Mouse (Mus musculus): Measurements from ENCODE around the gene Arrdc1. TPM values are rescaled to one million over a fixed set of nuclear protein-coding genes. Genes with fewer than 3 reads are reported as not detected.

The Arrdc1 gene
- total RNA-seq, 2 experiments from 2014 or later, result 30.3 to 38.3 TPM

DNA sequence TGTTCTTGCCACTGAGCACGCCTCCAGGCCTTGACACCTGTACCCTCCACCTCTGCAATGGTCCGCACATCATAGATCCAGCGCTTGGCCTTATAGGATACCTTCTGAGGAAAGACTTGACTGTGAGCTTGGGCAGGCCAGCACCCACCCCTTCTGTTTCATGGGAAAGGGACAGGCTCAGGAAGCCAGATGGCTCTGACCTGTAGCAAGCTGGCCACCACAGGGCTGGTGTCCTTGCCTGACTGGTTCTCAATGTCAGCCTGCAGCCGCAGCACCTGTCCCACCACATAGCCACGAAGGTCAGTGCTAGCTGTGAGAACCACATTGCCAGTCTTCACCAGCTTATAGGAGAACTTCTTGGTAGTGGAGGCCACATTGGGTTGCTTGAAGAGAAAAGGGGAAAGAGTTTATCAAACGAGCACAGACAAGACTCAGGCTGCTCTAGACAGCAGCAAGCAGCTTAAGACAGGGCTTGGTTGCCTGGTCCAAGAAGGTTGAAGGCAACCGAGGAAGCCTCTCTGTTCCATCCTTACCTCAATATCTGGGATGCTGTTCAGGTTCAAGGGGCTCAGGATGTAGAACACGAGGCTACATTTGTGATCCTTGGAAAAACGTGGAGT lies 8.6 kb downstream of the Arrdc1 start:
- no peak for DNase-seq (ENCODE audit: low spot score in 2 of 2)

DNA sequence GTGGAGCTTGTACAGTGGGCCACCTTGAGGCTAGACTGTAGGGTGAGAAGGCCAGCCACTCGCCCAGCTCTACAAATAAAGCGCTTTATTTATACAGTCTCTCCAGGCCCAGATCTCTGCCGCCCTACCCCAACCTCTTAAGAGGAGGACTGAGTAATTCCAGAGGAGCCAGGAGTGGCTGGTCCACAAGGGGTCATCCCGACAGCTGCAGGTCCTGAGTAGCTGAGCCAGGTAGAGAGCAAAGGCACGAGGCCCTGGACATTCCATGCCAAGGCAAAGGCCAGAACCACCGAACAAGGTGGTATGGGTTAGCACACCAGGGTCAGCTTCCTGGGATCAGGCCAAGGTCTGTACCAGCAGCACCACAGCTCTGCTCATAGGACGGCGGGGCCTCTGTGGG lies 9.8 kb downstream of the Arrdc1 start:
- DNase-seq (ENCODE audit: low spot score in 2 of 2), result no peak

DNA sequence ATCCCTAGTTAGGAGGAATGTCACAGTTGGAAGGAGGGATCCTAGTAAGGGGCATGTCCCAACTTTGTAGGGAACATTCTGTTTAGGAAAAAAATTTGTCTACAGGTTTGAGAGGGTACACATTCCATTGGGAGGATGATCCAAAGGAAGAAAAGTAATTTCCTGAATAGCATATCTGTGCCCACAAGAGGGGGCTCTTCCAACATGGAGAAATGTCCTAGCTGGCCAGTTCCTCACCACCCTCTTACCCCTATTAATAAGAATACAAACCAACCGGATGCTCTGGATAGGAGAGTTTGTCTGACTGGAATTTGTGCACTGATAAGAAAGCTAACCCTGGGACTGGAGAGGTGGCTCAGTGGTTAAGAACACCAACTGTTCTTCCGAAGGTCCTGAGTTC lies 11.5 kb downstream of the Arrdc1 start:
- no peak for DNase-seq (ENCODE audit: low spot score in 2 of 2)

DNA sequence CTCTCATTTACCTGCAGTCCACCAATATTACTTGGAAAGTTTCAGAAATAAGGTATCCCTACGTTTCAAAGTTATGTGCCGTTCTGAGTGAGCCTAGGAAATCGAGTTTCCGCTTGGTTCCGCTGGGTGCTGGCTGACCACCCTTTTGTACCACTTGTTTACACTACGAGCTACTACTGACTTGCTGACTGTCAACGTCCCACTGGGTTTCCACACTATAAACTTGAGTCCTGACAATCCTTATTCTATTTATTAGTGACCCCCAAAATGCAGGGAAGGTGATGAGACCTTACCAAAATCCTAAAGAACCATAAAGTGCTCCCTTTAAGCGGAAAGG lies 15.2 kb downstream of the Arrdc1 start:
- DNase-seq (ENCODE audit: low spot score in 2 of 2), result no peak

DNA sequence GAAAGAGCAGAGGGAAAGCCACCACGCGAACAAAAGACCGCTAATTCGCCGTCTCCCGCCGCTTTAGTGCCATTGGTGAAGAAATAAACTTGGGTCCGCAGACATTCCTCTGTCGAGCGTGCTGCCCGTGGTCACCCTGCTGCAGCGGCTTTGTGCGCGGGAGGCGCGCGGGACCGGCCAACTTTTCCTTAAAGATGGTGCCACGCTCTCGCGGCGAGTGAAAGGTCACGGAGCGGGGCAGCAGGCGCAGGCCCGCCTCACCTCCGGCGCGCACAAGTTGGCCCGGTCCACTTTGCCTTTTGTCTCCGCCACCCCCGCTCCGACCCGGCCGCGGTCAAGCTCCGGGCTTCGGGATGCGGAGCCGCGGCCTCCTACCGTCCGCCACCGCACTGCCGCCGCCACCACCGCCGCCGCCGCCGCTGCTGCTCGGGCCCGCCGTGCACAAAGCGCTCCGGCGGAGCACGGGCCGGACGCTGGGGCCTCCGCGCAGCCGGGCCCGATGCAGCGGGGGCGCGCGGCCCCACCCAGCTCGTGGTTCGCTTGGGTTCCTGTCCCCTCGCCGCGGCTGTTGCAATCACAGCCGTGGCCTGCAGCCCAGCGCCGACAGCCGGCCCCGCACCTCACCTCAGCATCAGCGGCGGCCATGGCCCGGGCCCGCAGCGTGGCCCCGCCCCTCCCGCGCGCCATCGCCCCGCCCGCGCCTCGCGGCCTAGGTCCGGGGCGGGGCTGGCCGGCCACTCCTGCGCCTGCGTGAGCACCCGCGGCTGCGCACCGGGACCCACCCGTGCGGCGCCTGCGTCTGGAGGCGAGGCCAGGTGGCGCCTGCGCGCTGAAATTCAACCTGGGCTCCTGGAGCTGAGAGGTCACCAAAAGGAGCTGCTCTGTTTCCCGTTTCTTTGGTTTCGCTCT lies 15.9 kb downstream of the Arrdc1 start, which contains the start of gene Ehmt1:
TSS of gene Ehmt1 (minus strand) at position 685 of the 909 bp plus-strand sequence.
- peak; percentile 86 to 90 for DNase-seq (ENCODE audit: low spot score in 2 of 2)

DNA sequence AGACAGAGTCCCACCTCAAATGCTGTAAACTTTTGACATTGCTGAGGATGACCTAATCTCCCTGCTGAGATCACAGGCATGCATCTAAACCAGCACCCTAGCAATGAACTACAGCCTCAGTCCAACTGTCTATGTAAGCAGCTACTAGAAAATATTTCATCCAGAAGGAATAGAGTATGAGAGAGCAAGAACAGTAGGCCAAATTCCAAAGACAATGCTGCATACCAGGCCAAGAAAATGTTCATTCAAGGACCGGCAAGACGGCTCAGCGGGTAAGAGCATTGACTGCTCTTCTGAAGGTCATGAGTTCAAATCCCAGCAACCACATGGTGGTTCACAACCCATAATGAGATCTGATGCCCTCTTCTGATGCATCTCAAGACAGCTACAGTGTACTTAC lies 20.3 kb downstream of the Arrdc1 start:
- DNase-seq (ENCODE audit: low spot score in 2 of 2), result no peak

DNA sequence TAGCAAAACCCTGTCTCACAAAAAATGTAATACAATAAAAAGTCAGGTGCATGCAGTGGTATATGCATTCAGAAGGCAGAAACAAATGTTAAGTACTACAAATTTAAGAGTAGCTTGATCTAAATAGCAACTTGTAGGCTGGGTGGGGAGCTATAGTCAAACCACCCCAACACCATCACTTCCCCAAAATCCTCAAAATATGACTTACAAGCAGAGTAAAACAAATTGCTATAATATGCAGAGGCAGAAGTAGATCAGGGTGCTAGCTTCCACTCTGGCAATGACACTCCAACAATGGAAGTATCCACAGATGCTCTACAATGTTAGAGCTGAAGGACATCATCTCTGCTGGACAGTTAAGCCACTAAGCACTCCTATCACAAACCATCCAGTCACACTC lies 22.5 kb downstream of the Arrdc1 start:
- no peak for DNase-seq (ENCODE audit: low spot score in 2 of 2)

DNA sequence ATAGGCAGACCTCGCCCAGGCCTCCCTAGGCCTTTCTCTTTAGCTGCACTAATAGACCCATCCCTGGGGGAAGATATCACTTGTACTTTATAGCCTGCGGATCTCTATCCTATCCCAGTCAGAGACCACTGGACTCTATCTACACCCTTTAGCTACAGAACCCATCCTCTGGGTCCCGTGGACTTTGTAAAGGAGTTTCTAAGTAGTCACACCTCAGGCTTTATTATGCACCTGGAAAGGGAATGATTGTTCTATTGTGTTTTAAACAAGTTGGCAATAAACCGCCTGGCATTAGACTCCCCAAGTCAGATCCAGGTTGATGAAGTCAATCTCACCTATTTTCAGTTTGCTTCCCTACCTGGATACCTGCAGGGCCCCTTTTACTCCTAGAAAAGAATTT lies 22.9 kb downstream of the Arrdc1 start:
- no peak for DNase-seq (ENCODE audit: low spot score in 2 of 2)

DNA sequence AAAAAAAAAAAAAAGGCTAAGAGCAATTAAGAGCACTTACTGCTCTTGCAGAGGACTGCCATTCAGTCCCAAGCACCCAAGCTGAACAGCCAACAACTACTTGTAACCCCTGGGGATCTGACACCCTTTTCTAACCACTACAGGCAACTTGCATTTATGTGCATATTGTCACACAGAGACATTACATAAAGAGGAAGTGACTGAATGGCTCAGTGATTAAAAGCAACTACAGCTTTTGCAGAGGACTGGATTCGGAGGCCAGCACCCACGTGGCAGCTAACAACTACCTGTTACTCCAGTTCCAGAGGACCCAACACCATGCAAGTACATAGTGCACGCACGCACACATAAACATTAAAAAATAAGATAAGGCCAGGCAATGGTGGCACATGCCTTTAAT lies 24.6 kb downstream of the Arrdc1 start:
- DNase-seq (ENCODE audit: low spot score in 2 of 2), result no peak

DNA sequence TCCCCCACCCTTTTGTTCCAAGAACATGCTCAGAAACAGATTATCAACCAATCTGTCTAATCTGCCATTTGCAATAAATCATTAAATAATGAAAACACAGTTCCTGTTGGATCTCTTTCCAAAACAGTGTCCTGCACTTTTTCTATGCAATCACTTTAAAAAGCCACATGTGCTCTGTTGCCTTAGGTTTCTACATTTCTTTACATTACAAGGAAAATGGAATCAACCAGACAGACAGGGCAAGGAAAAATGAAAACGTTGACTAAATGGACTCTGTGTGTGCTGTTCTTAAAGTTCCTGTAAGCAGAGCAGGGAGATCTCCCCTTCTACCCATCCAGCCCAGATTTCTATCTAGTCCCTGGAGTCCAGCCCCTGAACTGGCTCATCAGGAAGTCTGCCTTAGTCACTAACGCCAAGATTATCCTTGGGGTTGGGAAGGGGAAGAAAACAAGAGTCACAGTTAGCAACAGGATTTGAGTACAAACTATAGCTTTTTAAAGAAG lies 29.3 kb downstream of the Arrdc1 start:
- DNase-seq (ENCODE audit: low spot score in 2 of 2), result no peak

DNA sequence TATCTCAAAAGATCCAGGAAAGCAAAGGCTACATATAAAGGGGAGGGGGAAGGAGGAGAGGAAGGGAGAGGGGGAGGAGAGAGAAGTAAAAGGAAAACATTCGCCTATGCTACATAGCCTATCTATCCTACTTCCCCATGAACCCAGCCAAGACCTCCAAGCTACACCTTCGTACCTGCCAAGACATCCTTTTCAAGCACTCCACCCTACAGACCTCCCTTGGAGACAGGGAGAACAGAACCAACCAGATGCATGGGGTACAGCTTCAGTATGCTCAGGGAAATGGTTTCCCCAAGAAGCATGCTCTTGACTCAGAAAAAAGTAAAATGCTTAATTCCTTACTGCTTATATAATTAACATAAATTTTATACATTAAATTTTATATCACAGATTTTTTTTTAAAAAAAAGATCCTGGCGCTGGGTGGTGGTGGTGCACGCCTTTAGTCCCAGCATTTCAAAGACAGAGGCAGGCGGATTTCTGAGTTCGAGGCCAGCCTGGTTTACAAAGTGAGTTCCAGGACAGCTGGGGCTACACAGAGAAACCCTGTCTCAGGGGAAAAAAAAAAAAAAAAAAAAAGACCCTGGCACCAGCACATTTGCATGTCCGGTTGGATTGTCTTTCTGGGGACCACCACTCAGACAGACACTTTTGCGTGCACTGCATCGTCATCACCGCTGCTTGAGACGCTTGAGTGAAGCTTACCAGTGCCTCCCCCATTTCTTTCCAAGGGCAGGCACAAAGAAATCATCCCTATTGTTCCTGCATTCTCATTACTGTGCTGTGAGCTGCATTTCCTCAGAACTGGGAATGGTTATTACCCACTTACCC lies 30.0 kb downstream of the Arrdc1 start:
- DNase-seq (ENCODE audit: low spot score in 2 of 2), result no peak

DNA sequence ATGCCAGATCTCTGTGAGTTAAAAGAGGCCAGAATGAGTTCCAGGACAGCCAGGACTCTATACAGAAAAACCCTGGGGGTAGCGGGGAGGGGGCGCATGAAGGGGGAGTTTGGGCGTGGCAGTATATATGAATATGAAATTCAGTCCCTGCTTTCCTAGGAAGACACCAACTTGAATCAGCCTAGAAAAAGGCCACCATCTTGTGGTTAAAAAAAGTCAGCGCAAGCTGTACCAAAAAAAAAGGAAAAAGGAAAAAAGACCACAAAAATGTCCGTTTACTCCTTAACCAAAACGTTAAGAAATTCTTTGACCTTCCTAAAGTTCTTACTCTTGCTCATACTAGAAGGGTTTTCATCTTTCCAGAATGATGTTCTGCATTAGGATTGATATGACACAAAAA lies 32.1 kb downstream of the Arrdc1 start:
- DNase-seq (ENCODE audit: low spot score in 2 of 2), result no peak

DNA sequence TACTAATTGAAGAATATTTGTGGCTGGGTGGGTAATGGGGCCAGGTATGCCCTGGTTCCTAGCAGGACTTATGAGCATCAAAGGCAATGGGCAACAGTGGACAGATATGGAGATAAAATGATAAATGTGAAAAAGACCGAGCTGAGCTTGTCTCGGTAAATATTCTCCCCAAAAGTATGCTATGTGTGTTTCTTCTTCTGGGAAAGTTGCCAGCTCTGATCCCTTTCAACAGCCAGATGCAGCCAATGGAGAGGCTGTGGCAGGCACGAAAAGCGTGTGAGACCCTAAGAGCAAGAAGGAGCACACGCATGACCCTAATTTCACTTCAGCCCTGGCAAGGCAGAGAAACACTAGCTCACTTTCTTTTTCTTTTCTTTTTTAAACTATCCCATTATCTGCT lies 34.0 kb downstream of the Arrdc1 start:
- DNase-seq (ENCODE audit: low spot score in 2 of 2), result no peak

DNA sequence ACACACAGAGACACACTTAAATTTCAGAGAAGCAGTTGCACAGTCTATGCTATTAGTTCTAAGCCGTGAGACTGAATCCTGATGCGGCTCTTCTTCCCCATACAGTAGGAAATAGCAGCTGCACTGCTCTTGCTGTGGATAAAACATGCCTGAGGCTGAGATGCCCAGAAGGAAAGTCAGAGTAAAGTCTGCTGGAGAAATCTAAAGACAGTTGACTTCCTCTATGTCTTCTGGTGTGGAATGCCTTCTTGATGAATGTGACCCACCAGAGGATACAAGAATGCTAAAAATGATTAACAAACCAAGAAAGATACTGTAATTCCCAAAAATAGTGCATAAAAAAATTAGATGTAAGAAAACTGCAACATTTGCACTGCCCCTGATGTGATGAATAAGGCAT lies 35.8 kb downstream of the Arrdc1 start:
- no peak for DNase-seq (ENCODE audit: low spot score in 2 of 2)

DNA sequence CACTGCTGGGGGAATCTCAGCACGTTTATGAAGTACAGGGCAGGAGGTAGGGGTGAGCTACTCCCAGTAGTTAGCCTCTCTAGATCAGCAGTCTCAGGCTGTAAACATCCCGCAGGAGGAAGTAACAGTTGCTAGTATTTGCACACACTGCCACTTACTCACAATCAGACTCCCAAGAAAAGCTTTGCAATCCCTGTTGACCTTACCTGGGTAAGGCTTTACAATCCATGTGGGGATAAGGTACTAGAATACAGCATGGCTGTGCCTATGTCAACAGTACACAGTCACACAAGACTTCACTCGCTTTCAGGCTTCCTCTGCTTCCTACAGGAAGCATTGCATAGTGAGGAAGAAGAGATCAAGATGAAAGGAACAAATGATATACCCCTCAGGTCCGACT lies 38.3 kb downstream of the Arrdc1 start:
- no peak for DNase-seq (ENCODE audit: low spot score in 2 of 2)

DNA sequence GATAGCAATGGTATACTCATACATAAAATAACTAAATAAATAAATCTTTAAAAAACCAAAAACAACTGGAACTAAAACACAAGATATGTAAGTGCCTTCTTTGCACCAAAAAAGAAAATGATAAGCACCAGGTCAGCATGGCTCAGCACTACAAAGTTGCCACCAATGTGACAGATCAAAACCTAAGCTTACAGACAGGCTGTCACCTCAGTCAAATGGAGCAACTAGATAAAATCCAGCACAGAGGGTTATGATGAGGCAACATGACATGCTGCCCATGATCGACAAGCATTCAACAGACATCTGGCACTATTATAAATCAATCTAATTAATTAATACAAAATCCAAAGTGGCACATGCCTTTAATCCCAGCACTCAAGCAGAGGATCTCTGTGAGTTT lies 40.8 kb downstream of the Arrdc1 start:
- DNase-seq (ENCODE audit: low spot score in 2 of 2), result no peak

DNA sequence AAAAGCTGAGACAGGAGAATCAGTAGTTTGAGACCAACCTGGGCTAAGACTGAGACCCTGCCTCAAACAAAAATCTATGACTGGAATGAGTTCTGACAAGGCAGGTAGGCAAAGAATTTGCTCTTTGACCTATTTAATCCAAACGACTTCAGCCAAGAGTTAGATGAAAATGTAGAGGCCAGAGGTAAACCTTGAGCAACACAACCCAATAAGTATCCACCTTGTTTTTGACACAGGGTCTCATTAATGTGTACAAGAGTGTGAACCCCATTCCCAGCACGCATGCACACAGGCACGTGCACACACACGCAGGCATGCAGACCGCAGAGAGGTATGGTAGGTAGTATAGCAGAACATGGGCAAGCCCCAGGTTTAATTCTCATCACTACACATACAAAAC lies 42.7 kb downstream of the Arrdc1 start:
- DNase-seq (ENCODE audit: low spot score in 2 of 2), result no peak

DNA sequence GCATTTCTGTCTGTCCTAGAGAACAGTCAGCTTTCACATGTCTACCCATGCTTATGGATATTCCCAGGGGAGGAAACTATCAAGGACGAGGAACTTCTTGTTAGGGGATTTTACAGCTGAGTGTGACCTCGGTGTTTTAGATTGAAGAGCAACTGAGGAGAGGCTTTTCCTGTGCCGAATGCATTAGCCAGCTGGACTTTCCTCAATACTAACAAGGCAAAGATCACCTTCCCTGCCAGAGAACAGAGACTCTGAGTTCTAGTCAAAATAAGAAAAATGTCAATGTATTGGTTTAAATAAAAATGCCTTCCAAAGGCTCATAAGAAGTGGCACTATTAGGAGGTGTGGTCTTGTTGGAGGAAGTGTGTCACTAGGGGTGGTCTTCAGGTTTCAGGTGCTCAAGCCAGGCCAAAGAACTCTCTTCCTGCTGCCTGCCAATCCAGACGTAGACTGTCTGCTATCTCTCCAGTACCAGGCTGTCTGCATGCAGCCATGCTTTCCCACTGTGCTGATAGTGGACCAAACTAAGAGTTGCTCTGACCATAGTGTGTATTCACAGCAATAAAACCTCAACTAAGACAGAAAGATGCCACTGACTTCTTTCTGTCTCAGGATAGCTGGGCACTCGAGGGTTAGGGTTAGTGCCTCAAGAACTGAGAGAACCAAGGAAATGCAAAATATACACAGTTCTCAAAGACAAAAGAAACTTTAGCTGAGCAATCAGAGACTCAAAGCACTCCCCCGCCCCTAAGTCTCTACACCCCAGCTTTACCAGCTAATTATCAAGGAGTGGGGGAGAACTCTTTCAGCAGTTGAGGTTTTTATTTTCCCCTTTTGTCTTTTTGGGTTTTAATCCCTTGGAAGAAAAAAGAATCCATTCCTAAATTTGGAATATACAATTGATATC lies 44.3 kb downstream of the Arrdc1 start:
- no peak for DNase-seq (ENCODE audit: low spot score in 2 of 2)

DNA sequence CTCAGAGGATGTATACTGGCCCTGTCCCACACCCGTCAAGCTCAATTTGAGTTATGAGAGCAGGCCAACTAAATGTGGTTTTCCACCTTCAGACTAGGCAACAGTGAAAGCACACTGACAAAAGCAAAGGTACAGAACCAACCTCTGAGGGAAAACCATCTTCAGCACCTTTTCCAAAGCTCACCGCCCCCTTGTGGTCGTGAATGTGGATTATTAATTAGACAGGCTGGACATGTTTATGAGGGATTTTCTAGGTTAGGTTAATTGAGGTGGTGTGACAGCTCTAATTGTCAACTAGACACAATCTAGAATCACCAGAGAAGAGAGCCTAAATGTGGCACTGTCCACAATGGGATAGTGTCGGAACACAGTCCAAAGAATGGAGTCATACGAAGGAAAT lies 46.2 kb downstream of the Arrdc1 start:
- no peak for DNase-seq (ENCODE audit: low spot score in 2 of 2)

DNA sequence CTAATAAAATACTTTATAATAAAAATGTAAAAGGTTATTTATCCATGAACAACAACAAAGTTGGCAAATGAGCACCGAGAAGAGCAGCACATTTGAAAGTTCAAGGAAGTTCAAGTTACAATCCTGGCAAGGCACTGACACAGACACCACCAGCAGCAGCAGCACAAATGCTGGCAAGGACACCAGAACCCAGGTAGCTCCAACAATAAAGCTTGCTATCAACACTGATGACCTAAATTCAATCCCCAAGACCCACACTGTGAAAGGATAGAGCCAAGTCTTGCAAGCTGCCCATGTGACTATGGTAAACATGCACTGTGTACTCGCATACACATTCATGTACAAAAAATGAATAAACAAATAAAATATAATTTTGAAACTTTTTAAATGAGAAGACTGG lies 54.4 kb downstream of the Arrdc1 start:
- DNase-seq (ENCODE audit: low spot score in 2 of 2), result no peak
